Mouse (Mus musculus) testis, adult 2 months (tissue): ENCODE data around the gene Phospho1. TPM values are rescaled to one million over a fixed set of nuclear protein-coding genes. Genes with fewer than 3 reads are reported as not detected.

Source experiments
- H3K27ac ChIP-seq: fragments of 200-500 bp; 2 replicates; pipeline ENCODE4 v1.5.1; 2012; ENCODE audit warnings: low read depth, low read length; ENCODE audit not compliant: control insufficient read depth, insufficient read depth
- H3K27me3 ChIP-seq: fragments of 200-500 bp; 2 replicates; pipeline ENCODE4 v1.6.1; 2012; ENCODE audit warnings: mild to moderate bottlenecking, low read length, moderate library complexity; ENCODE audit not compliant: control insufficient read depth, insufficient read depth
- H3K36me3 ChIP-seq: fragments of 200-500 bp; 2 replicates; pipeline ENCODE4 v1.6.1; 2012; ENCODE audit warnings: mild to moderate bottlenecking, low read length; ENCODE audit not compliant: control insufficient read depth, insufficient read depth
- H3K4me1 ChIP-seq: fragments of 200-500 bp; 2 replicates; pipeline ENCODE4 v1.6.1; 2012; ENCODE audit warnings: low read length; ENCODE audit not compliant: control insufficient read depth, insufficient read depth
- H3K4me3 ChIP-seq: fragments of 200-500 bp; 2 replicates; pipeline ENCODE4 v1.5.1; 2012; ENCODE audit warnings: low read depth, mild to moderate bottlenecking, low read length, moderate library complexity, mixed read lengths; ENCODE audit not compliant: control insufficient read depth
- CTCF ChIP-seq: fragments of 200-500 bp; IDR thresholded peaks from 2 replicates; pipeline ENCODE4 v1.5.1; 2012; ENCODE audit warnings: low read depth, mild to moderate bottlenecking, inconsistent platforms, low read length, moderate library complexity; ENCODE audit not compliant: control insufficient read depth, insufficient read depth, insufficient replicate concordance
- POLR2A ChIP-seq: fragments of 200-500 bp; IDR thresholded peaks from 2 replicates; pipeline ENCODE4 v1.6.1; 2012; ENCODE audit warnings: low read depth, mild to moderate bottlenecking, inconsistent platforms, low read length, moderate library complexity; ENCODE audit not compliant: control insufficient read depth
- polyA plus RNA-seq: library from polyadenylated mRNA; depleted of rRNA; stranded (reverse); fragments of >200 nt; gene quantifications from 2 replicates; pipeline ENCODE4 v1.2.3, GENCODE M21; 2012

The Phospho1 gene
- polyA plus RNA-seq, 1 experiment = 371 TPM

DNA sequence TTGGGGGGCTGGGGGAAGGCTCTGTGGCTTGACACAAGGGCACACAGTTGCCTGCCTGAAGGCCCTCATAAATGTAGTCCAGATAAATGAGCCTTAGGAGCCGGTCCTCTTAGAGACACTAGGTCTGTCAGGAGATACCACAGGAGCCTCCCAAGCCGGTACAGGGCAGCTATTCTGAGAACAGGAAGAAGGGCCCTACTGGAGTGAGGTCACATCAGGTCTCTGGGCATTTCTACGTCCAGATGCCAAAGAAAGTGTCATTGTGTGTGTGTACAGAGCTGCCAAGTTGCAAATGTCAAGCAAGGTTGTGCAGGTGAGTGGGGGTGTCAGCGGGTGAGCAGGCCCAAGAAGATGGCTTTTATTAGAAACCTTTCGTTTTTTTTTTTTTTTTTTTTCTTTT lies 28.7 kb upstream of the Phospho1 start:
- Histone ChIP-seq H3K27ac (no peak overlapping the region), H3K36me3 (no peaks in the 10 kb centered on the region), H3K4me1 (peaks cover 9% of the 10 kb centered on the region), H3K27me3 (no peaks in the 10 kb centered on the region), H3K4me3 (no peak overlapping the region)
- TF ChIP-seq CTCF = no peak
- TF ChIP-seq POLR2A = no peak

DNA sequence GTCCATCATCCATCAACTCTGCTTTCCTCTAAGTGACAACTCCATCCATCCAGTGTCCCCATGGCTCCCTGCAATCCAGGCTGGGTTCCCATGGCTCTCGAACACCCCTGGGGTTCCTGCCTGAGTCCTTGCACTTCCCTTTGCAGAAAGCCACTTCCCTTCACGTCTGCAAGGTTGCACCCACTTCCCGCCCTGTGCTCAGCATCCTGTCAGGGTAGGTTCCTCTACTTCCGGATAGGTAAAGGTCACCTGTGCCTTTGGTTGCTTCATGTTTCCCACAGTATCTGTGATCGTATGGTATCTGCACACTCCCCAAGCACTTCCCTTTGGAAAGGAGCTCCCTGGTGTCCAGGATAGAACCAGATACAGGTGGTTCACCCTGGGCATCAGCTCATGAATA lies 19.3 kb upstream of the Phospho1 start:
- Histone ChIP-seq H3K27ac (no peak overlapping the region), H3K36me3 (no peaks in the 10 kb centered on the region), H3K4me3 (no peak overlapping the region), H3K27me3 (no peaks in the 10 kb centered on the region), H3K4me1 (no peaks in the 10 kb centered on the region)
- TF ChIP-seq POLR2A (no peak), CTCF (no peak)

DNA sequence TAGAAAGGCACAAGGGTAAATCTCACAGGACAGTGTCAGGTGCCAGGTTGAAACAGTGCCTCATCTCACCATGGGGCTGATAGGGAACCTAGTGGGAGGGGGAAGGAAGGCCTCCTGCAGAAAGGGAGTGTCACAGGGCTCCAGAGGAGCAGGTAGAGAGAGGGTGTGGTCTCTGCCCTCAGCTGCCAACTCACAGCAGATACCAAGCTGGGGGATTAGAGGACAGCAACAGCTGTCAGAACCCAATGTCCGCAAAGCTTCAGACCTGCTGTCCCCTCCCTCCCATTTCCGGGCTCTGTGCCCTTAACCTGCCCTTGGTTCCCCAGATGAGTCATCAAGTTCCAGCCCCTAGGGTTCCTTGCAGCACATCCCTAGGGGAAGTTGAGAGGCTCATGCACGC lies 18.8 kb upstream of the Phospho1 start:
- H3K4me3 ChIP-seq = no peak overlapping the region
- no peak overlapping the region for H3K27ac ChIP-seq

DNA sequence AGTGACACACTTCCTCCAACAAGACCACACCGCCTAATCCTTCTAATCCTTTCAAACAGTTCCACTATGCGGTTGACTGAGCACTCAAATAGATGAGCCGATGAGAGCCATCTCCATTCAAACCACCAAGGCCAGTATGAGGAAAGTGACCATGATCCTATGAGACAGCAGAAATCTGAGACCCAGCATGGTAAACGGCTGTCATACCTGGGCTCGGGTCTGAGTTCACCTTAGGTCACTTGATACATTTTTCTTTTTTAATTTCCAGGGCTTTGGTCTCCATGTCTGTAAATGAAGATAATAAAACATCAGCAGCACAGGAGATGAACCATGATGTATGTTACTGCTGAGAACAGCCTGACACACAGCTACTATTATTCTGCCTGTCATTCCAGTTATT lies 16.4 kb upstream of the Phospho1 start:
- Histone ChIP-seq H3K27ac (no peak overlapping the region), H3K4me1 (no peaks in the 10 kb centered on the region), H3K4me3 (no peak overlapping the region), H3K36me3 (no peaks in the 10 kb centered on the region), H3K27me3 (no peaks in the 10 kb centered on the region)
- TF ChIP-seq POLR2A (no peak), CTCF (no peak)

More for the DNA sequence above, 18.8 kb upstream of the Phospho1 start:
- H3K36me3 ChIP-seq = no peaks in the 10 kb centered on the region
- no peaks in the 10 kb centered on the region for H3K27me3 ChIP-seq
- no peaks in the 10 kb centered on the region for H3K4me1 ChIP-seq
- TF ChIP-seq CTCF (no peak), POLR2A (no peak)

DNA sequence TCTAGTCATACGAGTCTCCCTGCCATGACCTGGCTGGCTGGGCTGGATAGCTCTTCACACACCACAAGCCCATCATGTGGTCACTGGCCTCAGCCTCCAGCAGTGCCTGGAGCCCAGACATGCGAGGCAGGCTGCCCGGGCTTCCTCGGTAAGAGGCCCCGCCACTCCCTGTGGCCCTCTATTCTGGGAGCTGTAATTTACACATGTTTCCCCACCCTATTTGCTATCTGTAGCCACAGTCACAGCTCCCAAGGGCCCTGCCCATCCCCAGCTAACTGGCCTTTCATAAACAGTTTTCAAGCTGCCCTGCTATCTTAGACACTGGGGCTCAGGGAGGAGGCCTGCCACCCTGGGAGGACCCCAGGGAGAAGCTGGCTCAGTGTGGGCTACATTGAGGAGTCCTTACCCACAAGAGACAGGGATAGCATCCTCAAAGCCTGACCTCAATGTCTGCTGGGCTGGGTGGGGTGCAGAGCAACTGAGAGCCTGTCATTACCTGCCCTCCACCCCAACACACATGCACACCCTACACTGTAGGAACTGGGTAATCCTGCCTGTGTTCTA lies 15.8 kb upstream of the Phospho1 start:
- no peak overlapping the region for H3K27ac ChIP-seq
- no peak overlapping the region for H3K4me3 ChIP-seq
- TF ChIP-seq POLR2A = no peak
- no peak for TF ChIP-seq CTCF
- H3K4me1 ChIP-seq = no peaks in the 10 kb centered on the region
- no peaks in the 10 kb centered on the region for H3K27me3 ChIP-seq
- no peaks in the 10 kb centered on the region for H3K36me3 ChIP-seq

DNA sequence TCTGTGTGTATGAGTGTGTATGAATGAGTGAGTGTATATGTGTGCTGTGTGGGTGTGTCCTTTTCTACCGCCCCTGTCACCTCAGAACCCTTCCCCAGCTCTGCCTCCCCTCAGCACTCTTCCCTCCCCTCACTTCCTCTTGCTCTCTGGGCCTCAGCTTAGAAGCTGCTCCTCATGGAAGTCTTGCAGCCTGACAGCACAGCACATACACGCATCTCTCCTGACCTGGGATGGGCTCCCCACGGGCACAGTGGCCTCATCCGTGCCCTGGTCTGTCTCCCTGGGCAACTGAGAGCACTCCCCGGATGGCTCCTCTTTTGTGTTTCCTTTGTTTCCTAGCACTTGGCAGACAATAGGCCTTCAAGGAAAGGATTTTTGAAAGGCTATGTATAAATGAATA lies 14.7 kb upstream of the Phospho1 start:
- Histone ChIP-seq H3K4me3 (no peak overlapping the region), H3K27me3 (no peaks in the 10 kb centered on the region), H3K36me3 (no peaks in the 10 kb centered on the region), H3K4me1 (no peaks in the 10 kb centered on the region), H3K27ac (no peak overlapping the region)
- TF ChIP-seq CTCF (no peak), POLR2A (no peak)

DNA sequence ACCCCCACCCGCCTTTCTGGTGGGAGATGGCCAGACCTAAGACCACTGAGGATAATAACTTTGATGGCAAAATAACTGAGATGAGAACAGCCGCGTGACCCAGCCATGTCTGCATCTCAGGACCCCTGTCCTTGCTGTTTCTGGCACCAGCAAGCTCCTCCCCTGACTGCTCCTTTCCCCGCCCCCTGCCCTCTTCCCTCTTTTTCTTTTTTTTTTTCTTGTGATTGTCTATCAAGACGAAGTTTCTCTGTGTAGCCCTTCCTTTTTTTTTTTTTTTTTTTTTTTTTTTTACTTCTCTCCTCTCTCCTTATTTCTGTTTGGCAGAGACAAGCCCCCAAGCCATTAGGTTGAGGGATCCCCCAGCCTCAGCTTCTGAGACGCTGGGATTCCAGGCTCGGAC lies 13.5 kb upstream of the Phospho1 start:
- H3K36me3 ChIP-seq = no peaks in the 10 kb centered on the region
- TF ChIP-seq CTCF = no peak
- no peak for TF ChIP-seq POLR2A
- no peaks in the 10 kb centered on the region for H3K4me1 ChIP-seq
- no peaks in the 10 kb centered on the region for H3K27me3 ChIP-seq
- H3K27ac ChIP-seq = no peak overlapping the region
- no peak overlapping the region for H3K4me3 ChIP-seq

DNA sequence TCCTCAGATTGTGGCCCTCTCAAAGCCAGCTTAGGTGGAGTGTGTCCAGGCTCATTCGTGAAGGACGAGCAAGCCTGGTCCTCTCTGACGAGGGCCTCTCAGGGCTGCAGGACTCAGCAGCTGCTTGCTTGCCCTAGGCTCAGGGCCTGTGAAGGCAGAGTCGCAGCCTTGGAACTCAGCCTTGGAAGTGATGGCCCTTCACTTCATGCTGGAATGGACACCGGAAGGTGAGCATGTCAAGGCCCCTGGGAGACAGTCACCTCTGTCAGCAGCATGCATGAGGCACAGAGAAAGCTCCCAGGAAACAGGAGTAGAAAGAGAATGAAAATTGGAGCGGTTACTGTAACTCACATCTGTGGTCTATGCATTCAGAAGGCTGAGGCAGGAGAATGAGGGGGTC lies 12.6 kb upstream of the Phospho1 start:
- Histone ChIP-seq H3K4me3 (no peak overlapping the region), H3K27me3 (no peaks in the 10 kb centered on the region), H3K4me1 (no peaks in the 10 kb centered on the region), H3K36me3 (no peaks in the 10 kb centered on the region), H3K27ac (no peak overlapping the region)
- no peak for TF ChIP-seq CTCF
- TF ChIP-seq POLR2A = no peak
